Mouse (Mus musculus) small intestine, adult 2 months (tissue): ENCODE measurements around the gene Cnbp. TPM values are rescaled to one million over a fixed set of nuclear protein-coding genes. Genes with fewer than 3 reads are reported as not detected.

ENCODE experiments used
- H3K27ac ChIP-seq: fragments of 200-500 bp; 2 replicates; pipeline ENCODE4 v1.5.1; 2012; ENCODE audit warnings: low read depth, low read length, control low read depth, inconsistent platforms; ENCODE audit not compliant: insufficient read depth
- H3K27me3 ChIP-seq: fragments of 200-500 bp; 2 replicates; pipeline ENCODE4 v1.6.1; 2012; ENCODE audit warnings: mild to moderate bottlenecking, moderate library complexity, low read length, inconsistent platforms; ENCODE audit not compliant: control insufficient read depth, insufficient read depth
- H3K36me3 ChIP-seq: fragments of 200-500 bp; 2 replicates; pipeline ENCODE4 v1.6.1; 2012; ENCODE audit warnings: mild to moderate bottlenecking, low read length, control low read depth, inconsistent platforms; ENCODE audit not compliant: control insufficient read depth, insufficient read depth
- H3K4me1 ChIP-seq: fragments of 200-500 bp; 2 replicates; pipeline ENCODE4 v1.6.1; 2012; ENCODE audit warnings: low read length, inconsistent platforms, mixed read lengths; ENCODE audit not compliant: control insufficient read depth, insufficient read depth, insufficient read length
- H3K4me3 ChIP-seq: fragments of 200-500 bp; 2 replicates; pipeline ENCODE4 v1.5.1; 2012; ENCODE audit warnings: low read depth, mild to moderate bottlenecking, control low read depth, inconsistent platforms, low read length, moderate library complexity
- CTCF ChIP-seq: fragments of 200-500 bp; IDR thresholded peaks from 2 replicates; pipeline ENCODE4 v1.5.1; 2012; ENCODE audit warnings: low read depth, mild to moderate bottlenecking, control low read depth, inconsistent platforms, low read length, moderate library complexity, mixed read lengths; ENCODE audit not compliant: insufficient replicate concordance, insufficient read length; ENCODE audit errors: extremely low read depth
- POLR2A ChIP-seq: fragments of 200-500 bp; IDR thresholded peaks from 2 replicates; pipeline ENCODE4 v1.6.1; 2012; ENCODE audit warnings: low read depth, mild to moderate bottlenecking, control low read depth, inconsistent platforms, low read length, moderate library complexity
- WGBS: fragments of 180-500 bp; shearing (Covaris S2); methylation state at CpG from one replicate; pipeline ENCODE4 v1.1.7; 2018; 5-methylcytosine and 5-hydroxymethylcytosine counted together
- polyA plus RNA-seq: library from polyadenylated mRNA; depleted of rRNA; stranded (reverse); fragments of >200 nt; gene quantifications from 2 replicates; pipeline ENCODE4 v1.2.3, GENCODE M21; 2012; rRNA removed

The Cnbp gene
- polyA plus RNA-seq: 63.8 and 77.3 TPM in 2 replicates

DNA sequence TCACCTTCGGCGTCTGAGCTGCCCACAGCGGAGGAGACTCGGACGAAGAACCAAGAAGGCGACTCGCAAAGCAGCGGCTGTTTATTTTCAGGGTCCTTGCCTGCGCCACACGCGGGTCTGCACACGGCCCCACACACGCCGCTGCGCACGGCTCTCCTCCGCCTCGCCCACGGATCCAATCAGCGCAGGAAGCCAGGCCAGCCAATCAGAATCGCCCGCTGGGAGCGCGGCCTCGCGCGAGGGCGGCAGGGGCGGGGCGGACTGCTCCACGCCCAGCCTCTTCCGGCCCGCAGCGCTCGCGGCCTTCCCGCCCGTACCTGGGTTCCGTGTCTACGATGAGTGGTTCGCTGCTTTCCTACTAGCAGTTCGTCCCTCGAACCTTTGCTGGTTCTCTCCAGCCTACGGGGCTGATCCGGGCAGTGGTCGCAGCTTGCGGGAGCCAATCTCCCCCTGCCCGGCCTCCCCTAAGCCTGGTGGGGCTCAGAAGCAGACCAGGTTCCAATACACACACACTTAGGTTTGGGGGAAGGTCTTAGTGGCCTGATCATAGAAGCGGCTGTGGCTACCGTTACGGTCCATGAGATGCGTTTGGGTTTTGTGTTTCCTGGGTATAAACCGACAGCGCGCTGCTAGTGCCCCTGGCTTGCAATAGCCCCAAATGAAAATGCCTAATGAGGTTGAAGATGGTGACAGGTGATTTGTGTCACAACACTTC lies at the start of gene Cnbp:
Gene Cnbp, minus strand, starts transcription at position 207 of the 715 bp plus-strand sequence.
- no peak for TF ChIP-seq CTCF
- TF ChIP-seq POLR2A: peak; percentile 86
- H3K27ac ChIP-seq: peak within 1 kb of the TSS; percentile 84
- H3K4me1 ChIP-seq: peaks cover 7% of the 10 kb centered on the region; the same call in 1 of the 2 replicates
- under 1% methylated on average over 55 of the region's 55 CpGs for WGBS
- H3K27me3 ChIP-seq: no peaks in the 10 kb centered on the region
- peak within 1 kb of the TSS; percentile 85 for H3K4me3 ChIP-seq
- H3K36me3 ChIP-seq: no peaks in the 10 kb centered on the region

- 55% methylated on average over 10 of the region's 10 CpGs for WGBS
- Histone ChIP-seq H3K27ac (no peak overlapping the region), H3K36me3 (peaks cover 80% of the 10 kb centered on the region), H3K4me3 (no peak overlapping the region), H3K27me3 (no peaks in the 10 kb centered on the region), H3K4me1 (no peaks in the 10 kb centered on the region)
- TF ChIP-seq CTCF (no peak), POLR2A (no peak)
Observed at GRCm38 (mm10) chr6:87898028-87898427, 47.1 kb upstream of the Cnbp start.

DNA sequence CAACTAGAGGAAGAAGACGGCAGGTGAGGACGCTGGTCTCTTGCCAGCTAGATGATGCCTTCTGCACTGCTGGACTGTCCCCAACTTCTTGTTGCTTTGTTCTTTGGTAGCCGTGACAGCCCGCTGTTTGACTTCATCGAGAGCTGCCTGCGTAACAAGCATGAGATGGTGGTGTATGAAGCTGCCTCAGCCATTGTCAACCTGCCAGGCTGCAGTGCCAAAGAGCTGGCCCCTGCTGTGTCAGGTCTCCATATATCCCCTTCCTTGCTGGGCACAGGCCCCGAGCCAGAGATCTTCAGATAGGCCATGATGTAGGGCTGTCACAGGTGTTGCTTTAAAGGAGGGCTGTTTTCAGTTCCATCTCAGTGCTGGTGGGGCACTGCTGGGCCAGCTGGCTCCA lies 43.0 kb upstream of the Cnbp start:
- 90% methylated on average over 7 of the region's 7 CpGs for WGBS
- H3K36me3 ChIP-seq: peaks cover 81% of the 10 kb centered on the region
- H3K4me1 ChIP-seq: peaks cover under 1% of the 10 kb centered on the region; the same call in 1 of the 2 replicates
- no peak for TF ChIP-seq POLR2A
- TF ChIP-seq CTCF: no peak
- H3K4me3 ChIP-seq: no peak overlapping the region
- H3K27me3 ChIP-seq: no peaks in the 10 kb centered on the region
- H3K27ac ChIP-seq: no peak overlapping the region

DNA sequence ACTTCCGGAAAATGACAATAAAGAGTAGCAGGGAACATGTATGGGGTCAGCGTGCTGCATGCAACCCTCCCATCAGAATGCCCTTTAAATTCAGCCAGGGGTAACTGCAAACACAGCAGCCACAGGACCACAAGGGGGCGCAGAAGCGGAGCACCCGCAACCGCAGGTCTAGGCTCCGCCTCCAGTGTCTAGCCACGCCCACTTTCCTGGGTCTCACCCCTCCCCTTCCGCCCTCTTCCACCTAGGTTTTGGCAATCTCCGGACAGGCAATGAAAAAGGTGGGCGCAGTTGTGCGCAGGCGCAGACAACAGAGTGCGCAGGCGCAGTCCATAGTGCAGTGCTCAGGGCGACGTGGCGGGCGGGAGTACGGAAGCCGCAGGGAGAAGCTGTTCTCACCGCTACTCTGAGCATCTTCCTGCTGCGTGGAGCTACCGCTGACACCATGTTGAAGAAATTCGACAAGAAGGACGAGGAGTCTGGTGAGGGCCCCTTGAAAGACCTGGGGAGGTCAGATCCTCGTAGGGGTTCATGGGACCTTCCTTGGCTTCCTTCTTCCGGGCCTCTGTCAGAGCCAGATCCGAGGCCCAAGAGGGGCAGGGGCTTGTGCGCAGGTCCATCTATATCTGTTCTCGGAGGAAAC lies 36.8 kb upstream of the Cnbp start, which contains the start of gene Copg1:
Gene Copg1, plus strand, starts transcription at position 221 of the 640 bp plus-strand sequence.
- Histone ChIP-seq H3K36me3 (peaks cover 27% of the 10 kb centered on the region), H3K27me3 (no peaks in the 10 kb centered on the region), H3K27ac (peak within 1 kb of the TSS; percentile 63), H3K4me1 (peaks cover 5% of the 10 kb centered on the region; the same call in 1 of the 2 replicates), H3K4me3 (peak within 1 kb of the TSS; percentile 91)
- WGBS: 1% methylated on average over 31 of the region's 31 CpGs
- TF ChIP-seq POLR2A (peak; percentile 85), CTCF (peak; percentile 98)

DNA sequence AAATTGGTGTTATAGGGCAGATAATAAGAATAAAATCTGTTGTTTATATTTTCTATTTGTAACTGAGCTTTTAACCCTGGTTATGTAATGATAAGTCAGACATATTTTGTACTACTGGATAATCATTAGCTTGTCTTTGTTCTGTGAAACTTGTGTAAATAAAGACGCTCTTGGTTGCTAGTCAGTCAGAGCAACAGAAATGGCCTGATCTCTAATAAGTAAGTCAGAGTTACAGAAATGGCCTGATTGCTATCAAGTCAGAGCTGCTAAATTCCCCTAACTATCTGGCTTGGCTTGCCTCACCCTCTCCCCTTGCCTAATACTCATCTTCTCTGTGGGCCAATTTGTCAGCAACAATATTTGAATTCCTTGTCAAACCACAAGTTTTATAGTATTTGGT lies 35.8 kb upstream of the Cnbp start:
- Histone ChIP-seq H3K4me3 (no peak overlapping the region), H3K27ac (0 out of 2 replicates have a peak overlapping the region, but pooled peaks have one; percentile 5), H3K27me3 (no peaks in the 10 kb centered on the region), H3K4me1 (peaks cover 5% of the 10 kb centered on the region; the same call in 1 of the 2 replicates), H3K36me3 (peaks cover 17% of the 10 kb centered on the region)
- TF ChIP-seq POLR2A: no peak
- no peak for TF ChIP-seq CTCF
- WGBS: 30% methylated on average over 1 of the region's 1 CpGs

GRCm38 (mm10) chr6:87882816-87883215 lies 31.9 kb upstream of the Cnbp start:
- no peak for TF ChIP-seq POLR2A
- no peak for TF ChIP-seq CTCF
- Histone ChIP-seq H3K27me3 (no peaks in the 10 kb centered on the region), H3K4me1 (peaks cover 7% of the 10 kb centered on the region; the same call in 1 of the 2 replicates), H3K27ac (no peak overlapping the region), H3K4me3 (no peak overlapping the region), H3K36me3 (no peaks in the 10 kb centered on the region)
- 74% methylated on average over 4 of the region's 4 CpGs for WGBS

DNA sequence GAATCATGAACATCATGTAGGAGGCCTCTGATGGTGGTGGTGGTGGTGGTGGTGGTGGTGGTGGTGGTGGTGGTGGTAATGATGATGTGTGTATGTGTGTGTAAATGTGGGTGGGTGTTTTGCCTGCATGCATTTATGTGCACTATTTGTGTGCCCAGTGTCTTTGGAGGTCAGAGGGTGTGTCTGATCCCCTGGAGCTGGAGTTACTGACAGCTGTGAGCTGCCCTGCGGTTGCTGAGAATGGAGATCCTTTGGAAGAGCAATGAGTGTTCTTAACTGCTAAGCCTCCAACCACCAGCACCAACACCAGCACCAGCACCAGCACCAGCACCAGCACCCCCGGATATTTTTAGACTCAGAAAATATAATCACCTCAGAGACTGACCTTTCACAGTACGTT lies 31.3 kb upstream of the Cnbp start:
- Histone ChIP-seq H3K36me3 (no peaks in the 10 kb centered on the region), H3K27me3 (no peaks in the 10 kb centered on the region), H3K4me3 (no peak overlapping the region), H3K4me1 (peaks cover 7% of the 10 kb centered on the region; the same call in 1 of the 2 replicates), H3K27ac (no peak overlapping the region)
- TF ChIP-seq CTCF: no peak
- no peak for TF ChIP-seq POLR2A
- WGBS: 85% methylated on average over 3 of the region's 3 CpGs
